Mouse (Mus musculus): ENCODE data around the gene Cpt1b. TPM values are rescaled to one million over a fixed set of nuclear protein-coding genes. Genes with fewer than 3 reads are reported as not detected.
"Not testable (repeated sequence)": the region's sequence is repeated elsewhere in the genome, so short reads cannot be mapped to it uniquely, and the experiment has no call there.

Gene Cpt1b
- total RNA-seq, 2 experiments from 2014 or later: 573 to 577 TPM

DNA sequence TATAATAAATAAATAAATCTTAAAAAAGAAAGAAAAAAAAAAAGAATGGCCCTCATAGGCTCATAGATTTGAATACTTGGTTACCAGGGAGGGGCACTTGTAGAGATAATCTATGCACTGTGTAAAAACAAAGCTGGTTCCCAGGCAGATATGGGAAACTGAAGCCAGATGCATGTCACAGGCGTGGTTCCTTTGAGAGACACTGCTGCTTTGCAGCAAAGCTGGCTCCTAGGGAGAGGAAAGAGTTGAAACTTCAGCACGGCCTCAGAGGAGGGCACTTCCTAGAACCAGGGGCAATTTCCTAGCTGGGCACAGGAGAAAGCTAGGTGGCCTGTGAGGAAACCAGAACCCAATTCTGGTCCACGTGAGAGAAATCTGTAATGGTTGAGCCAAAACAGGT lies 8.5 kb upstream of the Cpt1b start:
- DNase-seq: no peak
- intact Hi-C loops (cut with DNase I): no loop called here

DNA sequence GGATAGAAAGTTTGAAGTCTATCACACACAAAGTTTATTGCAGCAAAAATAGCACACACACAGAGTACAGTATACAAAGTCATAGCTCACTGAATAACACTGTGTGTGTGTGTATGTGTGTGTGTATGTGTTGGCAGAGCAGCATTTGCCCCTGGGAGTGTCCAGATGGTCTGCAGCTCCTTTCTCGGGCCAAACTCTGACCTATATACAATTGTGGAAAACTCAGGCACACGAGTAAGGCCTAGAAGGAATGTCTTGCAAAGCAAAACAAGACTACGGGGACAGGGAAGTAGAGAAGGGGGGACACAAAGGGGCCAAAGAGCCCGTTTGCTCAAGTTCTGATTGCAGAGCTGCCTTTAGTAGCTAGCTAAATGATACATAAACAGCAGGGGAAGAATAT lies 7.3 kb upstream of the Cpt1b start:
- no peak for DNase-seq
- intact Hi-C loops (cut with DNase I): no loop called here

DNA sequence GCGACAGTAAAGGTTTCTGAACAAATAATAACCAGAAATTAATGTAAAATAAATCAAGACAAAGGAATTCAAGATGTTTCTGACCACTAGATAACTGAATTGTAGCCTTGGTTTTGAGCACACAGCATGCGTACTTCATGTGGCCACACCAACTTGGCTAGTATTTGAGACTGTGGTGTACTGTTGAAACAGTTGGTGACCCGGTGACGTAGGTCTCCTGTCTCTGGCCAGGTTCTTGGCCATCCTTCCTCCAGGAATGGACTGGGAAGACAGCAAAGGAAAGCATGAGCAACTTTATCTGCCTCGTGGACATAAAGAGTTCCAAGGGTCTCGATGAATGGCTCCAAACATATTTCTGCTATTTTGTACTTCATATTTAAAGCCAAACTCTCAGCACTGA lies 6.1 kb upstream of the Cpt1b start:
- intact Hi-C loops (cut with DNase I): loop anchor here (2.0 kb wide), 1 partner anchor 37 kb away; no protein-coding TSS in a partner anchor
- DNase-seq: no peak

DNA sequence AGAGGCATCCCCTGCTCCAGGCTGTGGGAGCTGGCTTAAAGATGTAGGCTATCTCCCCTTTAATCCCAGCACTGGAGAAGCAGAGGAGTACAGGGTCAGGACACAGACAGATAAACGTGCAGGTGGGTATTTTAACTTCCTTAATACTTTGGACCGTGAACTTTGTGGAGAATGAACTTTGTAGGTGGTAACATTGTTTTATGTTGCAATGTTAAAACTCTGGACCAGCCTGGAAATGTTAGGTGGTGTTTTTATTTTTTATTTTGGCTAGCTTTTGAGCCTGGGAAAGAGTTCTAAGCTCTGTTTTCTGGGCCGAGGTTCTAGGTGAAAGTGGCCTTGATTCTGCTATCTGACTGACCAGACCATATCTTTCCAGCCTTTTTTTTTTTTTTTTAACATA lies 5.6 kb upstream of the Cpt1b start:
- intact Hi-C loops (cut with DNase I): loop anchor here (2.0 kb wide), 1 partner anchor 38 kb away; no protein-coding TSS in a partner anchor
- no peak for DNase-seq

DNA sequence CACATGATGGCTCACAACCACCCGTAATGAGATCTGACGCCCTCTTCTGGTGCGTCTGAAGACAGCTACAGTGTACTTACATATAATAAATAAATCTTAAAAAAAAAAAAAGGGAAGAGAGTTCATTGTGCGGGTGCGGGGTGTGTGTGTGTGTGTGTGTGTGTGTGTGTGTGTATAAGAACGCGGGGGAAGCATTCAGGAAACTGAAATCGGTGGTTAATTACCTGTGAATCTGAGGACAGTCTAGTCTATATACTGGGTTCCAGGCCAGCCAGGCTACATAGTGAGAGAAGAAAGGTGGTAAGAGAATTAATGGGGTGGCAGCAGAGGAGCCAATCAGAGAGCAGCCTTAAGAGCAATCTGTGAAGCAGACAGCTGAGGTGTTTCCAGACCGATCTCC lies 5.1 kb upstream of the Cpt1b start:
- DNase-seq: not testable (repeated sequence)
- intact Hi-C loops (cut with DNase I): loop anchor here (2.0 kb wide), 1 partner anchor 38 kb away; no protein-coding TSS in a partner anchor

DNA sequence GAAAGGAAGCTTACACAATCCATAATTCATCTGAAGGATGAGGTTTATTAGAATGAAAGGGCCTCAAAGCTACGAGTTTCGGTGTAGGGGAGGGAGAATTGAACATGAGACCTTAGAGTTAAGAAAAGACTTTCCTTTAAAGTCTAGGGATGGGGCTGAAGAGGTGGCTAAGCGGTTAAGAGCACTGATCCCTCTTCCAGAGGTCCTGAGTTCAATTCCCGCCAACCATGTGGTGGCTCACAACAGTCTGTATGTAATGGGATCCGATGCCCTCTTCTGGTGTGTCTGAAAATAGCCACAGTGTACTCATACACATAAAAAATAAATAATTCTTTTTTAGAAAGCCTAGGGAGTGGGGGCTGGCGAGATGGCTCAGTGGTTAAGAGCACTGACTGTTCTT lies 4.7 kb upstream of the Cpt1b start:
- no peak for DNase-seq
- intact Hi-C loops (cut with DNase I): loop anchor here (2.0 kb wide), 1 partner anchor 38 kb away; no protein-coding TSS in a partner anchor

DNA sequence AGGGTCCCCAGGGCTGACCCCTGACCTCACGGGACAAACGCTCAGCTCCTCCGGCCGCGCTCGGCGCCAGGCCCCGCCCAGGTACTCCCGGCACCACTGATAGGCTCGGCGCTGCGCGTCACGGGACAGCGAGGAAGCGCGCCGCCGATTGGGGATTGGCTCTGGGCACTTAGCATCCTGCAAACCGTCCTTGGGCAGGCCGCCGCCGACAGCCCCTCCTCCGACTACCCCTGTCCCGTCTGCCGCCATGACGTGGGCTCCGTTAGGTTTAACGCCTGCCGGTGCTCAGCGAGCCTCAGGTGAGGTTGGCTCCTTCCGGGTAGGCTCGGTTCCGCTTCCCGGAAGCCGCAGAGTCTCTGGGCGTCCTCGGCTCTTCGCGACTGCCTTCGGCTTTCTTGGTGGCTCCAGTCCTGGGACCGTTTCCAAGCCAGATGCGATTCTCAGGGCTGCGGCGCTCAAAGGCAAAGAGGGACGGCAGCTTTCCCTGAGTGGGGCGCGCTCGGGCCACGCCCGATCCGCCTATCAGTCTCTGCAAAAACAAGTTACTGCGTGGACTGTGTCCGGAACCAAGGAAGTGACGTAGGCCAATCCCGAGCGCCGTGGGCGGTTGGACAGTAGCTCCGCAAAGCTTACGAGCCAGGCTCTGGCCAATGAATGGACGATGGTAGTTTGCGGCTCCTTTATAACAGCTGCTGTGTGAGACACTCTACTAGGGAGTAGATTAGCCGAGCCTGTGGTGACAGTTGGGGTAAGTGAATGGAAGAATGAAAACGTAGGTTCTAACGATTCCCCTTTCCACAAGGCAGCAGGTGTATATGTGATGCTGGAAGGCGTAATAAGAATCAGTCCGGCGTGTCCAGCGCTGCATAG lies 3.9 kb upstream of the Cpt1b start, which contains the start of the genes C730034F03Rik, Gm44502 and Chkb:
TSS of gene C730034F03Rik (plus strand) at position 238 of the 870 bp plus-strand sequence.
TSS of gene Gm44502 (minus strand) at position 345 of the 870 bp plus-strand sequence.
TSS of gene Chkb (minus strand) at position 557 of the 870 bp plus-strand sequence.
- peak; percentile 88 to 91 for DNase-seq
- intact Hi-C loops (cut with DNase I): loop anchor here (2.0 to 5.0 kb wide), 3 partner anchors 39 to 72 kb away; partner anchors contain the start of genes Lmf2 and Ncaph2

DNA sequence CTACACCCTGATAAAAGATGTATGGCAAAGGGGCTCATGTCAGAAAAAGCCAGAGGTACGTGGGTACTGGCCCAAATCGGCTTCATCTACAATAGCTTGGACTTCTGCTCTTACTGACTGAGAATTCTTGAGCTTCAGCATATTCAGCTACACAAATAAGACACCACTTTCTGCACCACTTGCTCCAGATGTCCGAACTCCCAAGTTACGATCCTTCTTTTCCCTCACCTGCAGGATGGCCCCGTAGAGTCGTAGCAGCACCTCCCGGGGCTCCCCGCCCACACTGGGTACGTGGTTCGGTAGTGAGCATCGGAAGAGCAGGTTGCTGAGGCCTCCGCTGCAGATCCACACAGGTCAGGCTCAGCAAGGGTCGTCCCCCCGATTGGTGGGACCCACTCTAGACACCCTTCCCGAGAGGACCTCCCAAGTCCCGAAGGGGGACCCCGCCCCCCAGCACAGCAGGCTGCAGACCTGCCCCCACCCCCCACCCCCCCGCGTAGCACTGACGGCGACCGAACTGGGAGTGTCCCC lies 3.2 kb upstream of the Cpt1b start:
- intact Hi-C loops (cut with DNase I): loop anchor here (2.0 to 5.0 kb wide), 2 partner anchors 54 to 72 kb away; partner anchors contain the start of genes Lmf2 and Ncaph2
- DNase-seq: no peak

DNA sequence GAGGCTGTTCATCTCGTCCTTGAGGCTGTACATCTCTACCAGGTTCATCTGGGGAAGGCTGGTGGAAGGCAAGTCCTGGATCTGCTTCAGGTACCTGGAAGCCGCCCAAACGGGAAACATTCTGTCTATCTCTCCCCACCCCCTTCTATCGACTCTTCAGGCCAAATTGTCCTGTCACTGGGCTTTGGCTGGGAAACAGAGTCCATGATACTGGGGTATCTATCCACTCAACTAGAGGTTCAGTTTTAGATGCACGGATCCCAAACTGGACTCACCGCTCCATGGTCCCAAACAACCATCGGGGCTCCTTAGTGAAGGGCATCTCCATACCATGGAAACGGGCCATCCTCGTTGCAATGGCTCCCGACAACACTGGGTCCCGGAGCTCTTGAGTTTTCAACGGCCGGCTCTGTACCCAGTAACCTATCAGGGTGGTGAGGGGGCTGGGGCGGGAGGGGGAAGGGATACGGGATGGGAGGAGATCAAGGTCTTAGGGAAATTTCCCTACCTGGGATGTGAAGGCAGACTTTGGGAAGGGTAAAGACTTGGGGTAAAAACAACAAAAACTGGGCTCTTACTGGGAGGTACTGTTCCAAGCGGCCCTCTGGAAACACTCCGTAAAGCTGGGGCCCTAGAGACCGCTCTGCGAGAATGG lies 2.6 kb upstream of the Cpt1b start:
- intact Hi-C loops (cut with DNase I): loop anchor here (2.0 to 5.0 kb wide), 2 partner anchors 53 to 71 kb away; partner anchors contain the start of genes Lmf2 and Ncaph2
- peak in 1 of 2 experiments; percentile 26 for DNase-seq

DNA sequence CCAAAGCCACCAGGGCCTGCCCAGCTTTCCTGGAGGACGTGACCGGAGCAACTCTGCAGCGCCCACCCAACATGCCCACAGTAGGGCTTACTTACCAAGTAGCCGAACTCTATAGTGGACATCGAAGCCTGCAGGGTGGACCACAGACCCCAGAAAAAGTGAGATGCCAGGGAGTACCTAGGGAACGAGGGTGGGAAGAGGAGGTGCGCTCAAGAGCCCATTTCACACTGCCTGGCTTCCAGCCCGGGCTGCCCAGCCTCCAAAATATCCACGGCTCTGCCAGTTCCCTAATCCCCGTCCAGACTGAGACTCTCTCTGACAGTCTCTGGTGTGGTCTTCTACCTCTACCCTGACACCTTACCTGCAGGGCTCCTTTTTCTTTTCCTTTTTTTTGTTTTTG lies 1.1 kb upstream of the Cpt1b start:
- intact Hi-C loops (cut with DNase I): loop anchor here (5.0 kb wide), 1 partner anchor 69 kb away; the partner anchor contains the start of genes Lmf2 and Ncaph2
- peak; percentile 39 to 41 for DNase-seq

DNA sequence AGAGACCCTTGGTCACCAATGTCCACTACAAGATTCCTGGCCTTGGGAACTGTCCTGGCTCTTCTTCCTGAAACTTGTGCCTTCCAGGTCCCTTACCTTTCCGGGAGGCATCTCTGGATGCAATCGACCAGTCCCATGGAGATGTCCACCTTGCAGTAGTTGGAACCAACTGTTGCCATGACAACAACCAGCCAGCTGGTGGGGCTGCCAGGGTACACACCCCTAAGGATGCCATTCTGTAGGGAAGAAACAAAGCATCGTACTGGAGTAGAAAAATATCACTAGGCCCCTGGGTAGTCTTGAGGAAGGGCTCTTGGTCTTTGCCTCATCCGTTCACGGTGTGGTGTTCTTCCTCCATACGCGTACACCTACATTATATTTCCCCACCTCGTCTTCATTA lies 1.0 kb downstream of the Cpt1b start:
- DNase-seq: no peak
- intact Hi-C loops (cut with DNase I): loop anchor here (5.0 kb wide), 1 partner anchor 67 kb away; the partner anchor contains the start of genes Lmf2 and Ncaph2

DNA sequence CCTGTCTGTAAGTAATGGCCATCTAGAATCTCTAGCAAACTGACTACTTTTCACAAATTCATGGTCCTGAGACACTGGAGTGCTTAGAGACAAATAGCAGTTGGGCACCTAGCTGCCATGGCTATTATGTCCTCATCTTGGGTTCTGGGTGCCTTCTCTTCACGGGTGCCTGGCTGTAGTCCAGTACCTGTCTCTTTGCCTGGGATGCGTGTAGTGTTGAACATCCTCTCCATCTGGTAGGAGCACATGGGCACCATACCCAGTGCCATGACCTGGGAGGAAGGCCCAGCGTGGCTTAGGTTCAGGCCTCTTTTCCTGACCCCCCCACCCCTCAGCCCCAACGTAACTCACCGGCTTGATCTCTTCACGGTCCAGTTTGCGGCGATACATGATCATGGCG lies 3.7 kb downstream of the Cpt1b start:
- intact Hi-C loops (cut with DNase I): no loop called here
- no peak for DNase-seq

DNA sequence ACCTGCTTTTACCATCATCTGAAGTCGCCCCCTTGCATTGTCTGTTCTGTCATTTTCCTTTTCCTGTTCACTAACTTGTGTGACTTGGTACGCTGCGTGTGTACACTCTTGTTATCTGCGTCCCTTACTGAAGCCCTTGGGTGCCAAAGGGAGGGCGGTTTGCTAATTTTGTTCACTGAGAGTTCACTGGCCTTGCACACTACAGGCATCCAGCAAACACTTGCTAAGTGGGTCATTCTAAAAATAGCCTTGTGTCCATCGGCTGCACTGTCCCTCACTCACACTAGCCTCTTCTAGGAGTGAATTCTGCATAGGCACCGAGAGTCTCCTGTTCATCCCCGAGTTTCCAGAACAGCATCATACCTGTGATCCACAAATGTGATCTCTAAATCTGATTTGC lies 10.4 kb downstream of the Cpt1b start:
- peak in 1 of 2 experiments; percentile 32 for DNase-seq
- intact Hi-C loops (cut with DNase I): no loop called here

DNA sequence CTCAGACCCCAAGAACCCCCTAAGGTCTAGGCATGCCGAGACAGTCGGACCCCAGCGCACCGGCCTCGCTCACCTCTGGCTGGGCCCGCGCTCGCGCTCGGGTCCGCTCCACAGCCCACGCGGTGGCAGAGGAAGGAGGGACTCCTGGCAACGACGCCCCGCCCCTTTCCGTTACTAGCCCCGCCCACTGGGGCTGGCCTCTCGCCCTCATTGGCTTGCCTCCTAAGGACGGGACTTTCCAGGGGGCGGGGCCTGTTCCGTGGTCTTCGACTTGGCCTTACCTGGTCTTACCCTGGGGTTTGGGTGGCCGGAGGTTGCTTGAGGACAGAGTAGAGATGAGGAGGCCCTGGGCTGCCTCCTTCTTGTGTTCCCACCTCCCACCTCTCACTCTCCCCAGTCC lies 15.5 kb downstream of the Cpt1b start, which contains the start of gene Syce3:
TSS of gene Syce3 (minus strand) at position 386 of the 400 bp plus-strand sequence.
- DNase-seq: no peak
- intact Hi-C loops (cut with DNase I): no loop called here

DNA sequence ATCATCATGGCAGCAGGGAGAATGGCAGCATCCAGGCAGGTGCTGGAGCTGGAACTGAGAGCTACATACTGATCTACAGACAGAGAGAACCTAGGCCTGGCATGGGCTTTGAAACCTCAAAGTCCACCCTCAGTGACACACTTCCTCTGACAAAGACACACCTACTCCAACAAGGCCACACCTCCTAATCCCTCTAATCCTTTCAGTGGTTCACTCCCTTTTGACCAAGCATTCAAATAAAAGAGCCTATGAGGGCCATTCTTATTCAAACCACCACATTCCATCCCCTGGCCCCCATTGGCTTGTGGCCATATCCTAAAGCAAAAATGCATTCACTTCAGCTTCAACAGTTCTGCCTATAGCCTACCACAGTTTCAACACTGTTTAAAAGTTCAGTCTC lies 19.0 kb downstream of the Cpt1b start:
- no peak for DNase-seq
- intact Hi-C loops (cut with DNase I): no loop called here

DNA sequence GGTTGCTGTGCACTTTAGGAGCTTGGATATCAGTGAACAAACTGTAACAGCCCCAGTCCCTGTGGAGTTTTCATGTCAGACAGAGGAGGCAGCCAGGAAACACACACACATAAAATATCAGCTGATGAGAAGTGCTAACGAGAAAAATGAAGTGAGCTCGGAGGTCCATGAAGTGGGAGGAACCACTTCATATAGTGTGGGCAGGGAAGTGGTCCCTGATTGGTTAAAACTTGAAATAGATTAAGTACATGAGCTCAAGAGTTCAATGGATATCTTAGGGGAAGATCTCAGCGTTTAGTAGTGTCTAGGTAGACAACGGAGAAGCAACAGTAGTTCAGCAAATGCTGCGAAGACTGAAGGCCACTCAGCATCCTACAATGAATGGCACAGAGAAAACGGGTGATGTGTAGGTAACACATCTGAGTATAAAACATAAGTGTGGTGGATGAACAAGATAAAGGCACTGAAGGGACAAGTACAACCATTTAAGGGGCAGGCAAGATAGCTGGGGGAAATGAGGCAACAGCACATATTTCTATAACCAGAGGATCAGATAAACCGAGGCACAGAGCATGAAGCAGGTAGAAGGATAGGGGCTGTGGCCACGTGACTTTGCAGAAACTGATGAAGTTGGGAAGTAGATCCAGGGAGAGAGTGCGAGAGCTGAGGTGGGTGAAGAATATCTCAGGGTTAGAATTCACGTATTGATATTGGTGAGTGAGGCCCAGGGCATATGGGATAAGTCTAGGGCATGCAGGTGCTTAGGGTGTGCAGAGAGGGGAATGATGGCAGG lies 20.6 kb downstream of the Cpt1b start:
- DNase-seq: no peak
- intact Hi-C loops (cut with DNase I): no loop called here

DNA sequence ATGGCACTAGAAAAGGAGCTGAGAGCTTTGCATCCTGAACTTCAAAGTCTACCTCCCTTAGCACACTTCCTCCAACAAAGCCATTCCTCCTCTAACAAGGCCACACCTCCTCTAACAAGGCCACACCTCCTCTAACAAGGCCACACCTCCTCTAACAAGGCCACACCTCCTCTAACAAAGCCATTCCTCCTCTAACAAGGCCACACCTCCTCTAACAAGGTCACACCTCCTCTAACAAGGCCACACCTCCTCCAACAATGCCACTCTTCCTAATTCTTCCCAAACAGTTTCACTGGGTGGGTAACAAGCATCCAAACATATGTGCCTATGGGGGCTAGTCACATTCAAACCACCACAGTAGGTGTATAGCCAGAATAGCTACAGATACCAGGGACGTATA lies 23.2 kb downstream of the Cpt1b start:
- intact Hi-C loops (cut with DNase I): no loop called here
- DNase-seq: no peak

DNA sequence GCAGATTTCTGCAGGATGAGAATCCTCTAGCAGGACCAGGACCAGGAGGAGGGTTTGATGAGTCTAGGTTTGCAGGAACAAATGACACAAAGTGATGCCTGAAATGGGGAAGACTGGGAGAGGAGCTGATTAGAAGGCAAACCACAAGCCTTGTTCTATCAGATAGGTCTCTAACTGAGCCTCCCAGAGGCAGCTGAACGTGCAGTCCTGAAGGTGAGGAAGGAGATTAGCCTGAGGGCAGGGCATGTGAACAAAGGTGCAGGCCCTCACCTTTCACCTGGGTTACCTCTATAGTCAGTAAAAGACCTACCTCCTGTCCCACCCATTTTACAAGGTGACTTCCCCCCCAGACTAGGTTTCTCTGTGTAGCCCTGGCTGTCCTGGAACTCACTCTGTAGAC lies 25.9 kb downstream of the Cpt1b start:
- intact Hi-C loops (cut with DNase I): no loop called here
- DNase-seq: no peak

DNA sequence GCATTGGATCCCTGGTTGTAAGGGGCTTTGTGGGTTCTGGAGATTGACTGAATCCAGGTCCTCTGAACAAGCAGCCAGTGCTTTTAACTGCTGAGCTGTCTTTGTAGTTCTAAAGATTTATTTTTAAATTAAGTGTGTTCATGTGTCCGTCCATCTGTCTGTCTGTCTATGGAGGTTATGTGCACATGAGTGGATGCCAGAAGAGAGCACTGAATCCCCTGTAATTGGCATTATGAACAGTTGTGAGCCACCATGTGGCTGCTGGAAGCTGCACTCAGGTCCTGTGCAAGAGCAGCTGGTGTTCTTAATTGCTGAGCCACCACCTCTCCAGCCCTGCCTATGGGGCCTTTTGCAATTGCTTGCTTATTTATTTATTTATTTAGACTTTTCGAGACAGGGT lies 27.5 kb downstream of the Cpt1b start:
- intact Hi-C loops (cut with DNase I): no loop called here
- no peak for DNase-seq

DNA sequence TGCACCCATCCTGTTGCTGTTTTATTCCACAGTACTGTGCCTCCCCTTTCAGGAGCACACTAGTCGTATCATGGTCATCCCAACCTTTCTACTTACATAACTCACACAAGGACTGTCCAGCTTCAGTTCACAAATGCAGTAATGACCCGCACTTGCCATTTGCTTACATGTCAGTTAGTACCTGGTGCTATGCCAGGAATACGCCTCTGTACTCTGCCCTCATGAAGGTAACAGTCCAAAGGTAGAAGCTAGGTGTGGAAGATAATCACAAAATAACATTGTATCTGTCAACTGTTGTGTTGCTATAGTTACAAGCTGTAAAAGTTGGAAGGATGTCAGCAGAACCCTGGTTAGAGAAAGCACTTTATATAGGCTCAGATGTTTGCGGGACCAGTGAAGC lies 28.8 kb downstream of the Cpt1b start:
- intact Hi-C loops (cut with DNase I): no loop called here
- DNase-seq: no peak

Measured in heart, postnatal 36 days (tissue).